Mouse (Mus musculus): ENCODE data around the gene Trim12c. TPM values are rescaled to one million over a fixed set of nuclear protein-coding genes. Genes with fewer than 3 reads are reported as not detected.
"Not testable (repeated sequence)": the region's sequence is repeated elsewhere in the genome, so short reads cannot be mapped to it uniquely, and the experiment has no call there.

The Trim12c gene
- polyA plus RNA-seq (2016; fragmentation: Nextera tagmentation; extraction: Ambion mirVana) = 1.2 and 1.4 TPM in 2 replicates

- 3% methylated on average over 14 of the region's 14 CpGs for WGBS (ENCODE audit: insufficient replicate concordance)
- H3K4me3 ChIP-seq = peak within 1 kb of the TSS; percentile 64
- peak within 1 kb of the TSS; percentile 66 for H3K9ac ChIP-seq
- H3K4me1 ChIP-seq = peaks cover 9% of the 10 kb centered on the region
- ATAC-seq = peak; percentile 100
- H3K4me2 ChIP-seq = peak within 1 kb of the TSS; percentile 76
- no peaks in the 10 kb centered on the region for H3K9me3 ChIP-seq (replicated peaks)
- peak within 1 kb of the TSS; percentile 74 for H3K27ac ChIP-seq
- H3K27me3 ChIP-seq (replicated peaks) = no peaks in the 10 kb centered on the region
- H3K36me3 ChIP-seq = no peaks in the 10 kb centered on the region
Measured at GRCm38 (mm10) chr7:104352717-104353599, at the start of gene Trim12c. Gene Trim12c (minus strand): TSS chr7:104353362.

- H3K36me3 ChIP-seq = no peaks in the 10 kb centered on the region
- no peak for ATAC-seq
- no peaks in the 10 kb centered on the region for H3K27me3 ChIP-seq (replicated peaks)
- no peak overlapping the region for H3K27ac ChIP-seq
- no peaks in the 10 kb centered on the region for H3K9me3 ChIP-seq (replicated peaks)
- H3K4me1 ChIP-seq = no peaks in the 10 kb centered on the region
- no peak overlapping the region for H3K4me3 ChIP-seq
- H3K4me2 ChIP-seq = no peak overlapping the region
- no peak overlapping the region for H3K9ac ChIP-seq
Measured at GRCm38 (mm10) chr7:104401140-104401539, 48.0 kb upstream of the Trim12c start.

- H3K9me3 ChIP-seq (replicated peaks) = no peaks in the 10 kb centered on the region
- no peak within 1 kb of the TSS for H3K4me2 ChIP-seq
- 42% methylated on average over 1 of the region's 1 CpGs for WGBS (ENCODE audit: insufficient replicate concordance)
- H3K36me3 ChIP-seq = no peaks in the 10 kb centered on the region
- H3K9ac ChIP-seq = no peak within 1 kb of the TSS
- no peak within 1 kb of the TSS for H3K27ac ChIP-seq
- no peaks in the 10 kb centered on the region for H3K27me3 ChIP-seq (replicated peaks)
- H3K4me1 ChIP-seq = no peaks in the 10 kb centered on the region
- no peak within 1 kb of the TSS for H3K4me3 ChIP-seq
- ATAC-seq = no peak
Measured at GRCm38 (mm10) chr7:104400698-104401097, 47.5 kb upstream of the Trim12c start, which contains the start of gene Trim30c. Gene Trim30c (minus strand): TSS chr7:104400837.

GRCm38 (mm10) chr7:104398492-104398891 is 45.3 kb upstream of the Trim12c start:
- 63% methylated on average over 1 of the region's 1 CpGs for WGBS (ENCODE audit: insufficient replicate concordance)
- Histone ChIP-seq H3K4me2 (no peak overlapping the region), H3K4me3 (no peak overlapping the region), H3K4me1 (no peaks in the 10 kb centered on the region), H3K9ac (no peak overlapping the region), H3K9me3 (replicated peaks) (no peaks in the 10 kb centered on the region), H3K36me3 (no peaks in the 10 kb centered on the region), H3K27ac (no peak overlapping the region), H3K27me3 (replicated peaks) (no peaks in the 10 kb centered on the region)
- ATAC-seq = no peak

- no peaks in the 10 kb centered on the region for H3K27me3 ChIP-seq (replicated peaks)
- H3K4me2 ChIP-seq = no peak within 1 kb of the TSS
- no peaks in the 10 kb centered on the region for H3K9me3 ChIP-seq (replicated peaks)
- H3K36me3 ChIP-seq = no peaks in the 10 kb centered on the region
- 47% methylated on average over 1 of the region's 1 CpGs for WGBS (ENCODE audit: insufficient replicate concordance)
- ATAC-seq = peak; percentile 47
- H3K4me1 ChIP-seq = no peaks in the 10 kb centered on the region
- no peak within 1 kb of the TSS for H3K9ac ChIP-seq
- no peak within 1 kb of the TSS for H3K27ac ChIP-seq
- H3K4me3 ChIP-seq = no peak within 1 kb of the TSS
Measured at GRCm38 (mm10) chr7:104369736-104370414, 16.7 kb upstream of the Trim12c start, which contains the start of gene Trim30b. Gene Trim30b (minus strand): TSS chr7:104369884.

GRCm38 (mm10) chr7:104366339-104366738 is 13.2 kb upstream of the Trim12c start:
- ATAC-seq = no peak
- H3K27ac ChIP-seq = no peak overlapping the region

GRCm38 (mm10) chr7:104353600-104353967 is 422 bp upstream of the Trim12c start:
- H3K4me3 ChIP-seq = peak overlapping the region; percentile 64
- H3K36me3 ChIP-seq = no peaks in the 10 kb centered on the region
- no peak overlapping the region; the same call in 1 of the 2 replicates for H3K9ac ChIP-seq
- H3K27ac ChIP-seq = peak overlapping the region; percentile 74; the same call in 1 of the 2 replicates
- H3K9me3 ChIP-seq (replicated peaks) = no peaks in the 10 kb centered on the region
- 60% methylated on average over 2 of the region's 2 CpGs for whole genome bisulfite sequencing (ENCODE audit: insufficient replicate concordance)
- H3K4me2 ChIP-seq = peak overlapping the region; percentile 76
- ATAC-seq = peak; percentile 48; the same call in 1 of the 2 replicates
- peaks cover 9% of the 10 kb centered on the region for H3K4me1 ChIP-seq
- no peaks in the 10 kb centered on the region for H3K27me3 ChIP-seq (replicated peaks)

More at GRCm38 (mm10) chr7:104366339-104366738, 13.2 kb upstream of the Trim12c start:
- Histone ChIP-seq H3K27me3 (replicated peaks) (no peaks in the 10 kb centered on the region), H3K4me2 (no peak overlapping the region), H3K4me1 (no peaks in the 10 kb centered on the region), H3K4me3 (no peak overlapping the region), H3K9ac (no peak overlapping the region), H3K36me3 (no peaks in the 10 kb centered on the region), H3K9me3 (replicated peaks) (no peaks in the 10 kb centered on the region)

GRCm38 (mm10) chr7:104348043-104348442 is 5.1 kb downstream of the Trim12c start:
- H3K9ac ChIP-seq = not testable (repeated sequence)

GRCm38 (mm10) chr7:104340744-104341143 is 12.4 kb downstream of the Trim12c start:
- not testable (repeated sequence) for H3K9me3 ChIP-seq (replicated peaks); H3K9ac ChIP-seq; H3K27ac ChIP-seq; H3K4me1 ChIP-seq; H3K27me3 ChIP-seq (replicated peaks); H3K36me3 ChIP-seq; ATAC-seq; H3K4me2 ChIP-seq; H3K4me3 ChIP-seq
- 85% methylated on average over 4 of the region's 4 CpGs for WGBS (ENCODE audit: insufficient replicate concordance)

More at GRCm38 (mm10) chr7:104348043-104348442, 5.1 kb downstream of the Trim12c start:
- not testable (repeated sequence) for H3K4me1 ChIP-seq; H3K9me3 ChIP-seq (replicated peaks); H3K27me3 ChIP-seq (replicated peaks); ATAC-seq; H3K4me2 ChIP-seq; H3K4me3 ChIP-seq; H3K36me3 ChIP-seq; H3K27ac ChIP-seq
- WGBS (ENCODE audit: insufficient replicate concordance) = 61% methylated on average over 4 of the region's 4 CpGs

- H3K36me3 ChIP-seq; H3K9me3 ChIP-seq (replicated peaks); ATAC-seq; H3K4me3 ChIP-seq; H3K9ac ChIP-seq; H3K27ac ChIP-seq; H3K27me3 ChIP-seq (replicated peaks); H3K4me2 ChIP-seq; H3K4me1 ChIP-seq: not testable (repeated sequence)
- WGBS (ENCODE audit: insufficient replicate concordance) = 68% methylated on average over 3 of the region's 3 CpGs
Measured at GRCm38 (mm10) chr7:104335547-104335946, 17.6 kb downstream of the Trim12c start.

- H3K27me3 ChIP-seq (replicated peaks) = not testable (repeated sequence)
Measured at GRCm38 (mm10) chr7:104329171-104329570, 24.0 kb downstream of the Trim12c start, which contains the start of gene Trim34b. Gene Trim34b (plus strand): TSS chr7:104329471.

GRCm38 (mm10) chr7:104322028-104322427 is 31.1 kb downstream of the Trim12c start:
- H3K27ac ChIP-seq = no peak overlapping the region
- 72% methylated on average over 9 of the region's 9 CpGs for WGBS (ENCODE audit: insufficient replicate concordance)
- no peak overlapping the region for H3K4me2 ChIP-seq
- ATAC-seq = no peak
- H3K4me1 ChIP-seq = no peaks in the 10 kb centered on the region
- no peak overlapping the region for H3K4me3 ChIP-seq
- no peaks in the 10 kb centered on the region for H3K27me3 ChIP-seq (replicated peaks)
- H3K36me3 ChIP-seq = no peaks in the 10 kb centered on the region
- H3K9ac ChIP-seq = no peak overlapping the region
- H3K9me3 ChIP-seq (replicated peaks) = no peaks in the 10 kb centered on the region

More at GRCm38 (mm10) chr7:104329171-104329570, 24.0 kb downstream of the Trim12c start, which contains the start of gene Trim34b:
- not testable (repeated sequence) for H3K9ac ChIP-seq; H3K4me3 ChIP-seq; H3K9me3 ChIP-seq (replicated peaks); H3K4me2 ChIP-seq; ATAC-seq; H3K36me3 ChIP-seq; H3K4me1 ChIP-seq; H3K27ac ChIP-seq
- 72% methylated on average over 2 of the region's 2 CpGs for WGBS (ENCODE audit: insufficient replicate concordance)

Measured in liver, embryonic 12.5 days (tissue).